Mouse (Mus musculus) heart, embryonic 10.5 days (tissue): ENCODE data around the gene Csrnp3. TPM values are rescaled to one million over a fixed set of nuclear protein-coding genes. Genes with fewer than 3 reads are reported as not detected.
"Not testable (repeated sequence)": the region's sequence is repeated elsewhere in the genome, so short reads cannot be mapped to it uniquely, and the experiment has no call there.

ENCODE experiments used
- DNase-seq: peaks from one replicate; pipeline ENCODE4 v3.0.0-alpha.2; 2017; ENCODE audit warnings: low spot score
- H3K27ac ChIP-seq: fragments of 300-500 bp; sonication (generic); 2 replicates; pipeline ENCODE4 v1.5.1; 2016; ENCODE audit warnings: mild to moderate bottlenecking
- H3K27me3 ChIP-seq: fragments of 300-500 bp; sonication (generic); 2 replicates; pipeline ENCODE4 v1.6.1; 2016; ENCODE audit warnings: mild to moderate bottlenecking; ENCODE audit not compliant: poor library complexity, insufficient read depth, severe bottlenecking
- H3K36me3 ChIP-seq: fragments of 300-500 bp; sonication (generic); 2 replicates; pipeline ENCODE4 v1.6.1; 2016; ENCODE audit warnings: mild to moderate bottlenecking, moderate library complexity
- H3K4me1 ChIP-seq: fragments of 300-500 bp; sonication (generic); 2 replicates; pipeline ENCODE4 v1.6.1; 2016; ENCODE audit warnings: mild to moderate bottlenecking
- H3K4me3 ChIP-seq: fragments of 300-500 bp; sonication (generic); 2 replicates; pipeline ENCODE4 v1.5.1; 2016; ENCODE audit warnings: mild to moderate bottlenecking, moderate library complexity
- H3K9me3 ChIP-seq: fragments of 300-500 bp; sonication (generic); 2 replicates; pipeline ENCODE4 v1.6.1; 2016; ENCODE audit warnings: mild to moderate bottlenecking, moderate library complexity
- WGBS: fragments of 180-500 bp; shearing (Covaris S2); methylation state at CpG from one replicate; pipeline ENCODE4 v1.1.7; 2016; 5-methylcytosine and 5-hydroxymethylcytosine counted together
- polyA plus RNA-seq: library from polyadenylated mRNA; unstranded; fragments of >200 nt; fragmentation: Nextera tagmentation; extraction: Ambion mirVana; gene quantifications from 2 replicates; pipeline ENCODE4 v1.2.1, GENCODE M21; 2016

The Csrnp3 gene
- polyA plus RNA-seq, 1 experiment from 2014 or later, result 2.2 TPM

- peak overlapping the region; percentile 58 for H3K4me3 ChIP-seq
- no peak for DNase-seq
- H3K36me3 ChIP-seq, result no peaks in the 10 kb centered on the region
- peak overlapping the region; percentile 69 for H3K27ac ChIP-seq
- H3K9me3 ChIP-seq, result no peaks in the 10 kb centered on the region
- no peaks in the 10 kb centered on the region for H3K27me3 ChIP-seq
- 2% methylated on average over 22 of the region's 22 CpGs for WGBS
- H3K4me1 ChIP-seq, result no peaks in the 10 kb centered on the region
Measured at GRCm38 (mm10) chr2:65846000-65846755, 611 bp downstream of the Csrnp3 start.

GRCm38 (mm10) chr2:65847463-65848110 lies 2.0 kb downstream of the Csrnp3 start:
- Histone ChIP-seq H3K27ac (no peak overlapping the region), H3K9me3 (no peaks in the 10 kb centered on the region), H3K27me3 (no peaks in the 10 kb centered on the region), H3K36me3 (no peaks in the 10 kb centered on the region), H3K4me1 (no peaks in the 10 kb centered on the region), H3K4me3 (no peak overlapping the region)
- no peak for DNase-seq
- 35% methylated on average over 7 of the region's 7 CpGs for WGBS

GRCm38 (mm10) chr2:65848706-65849105 lies 3.1 kb downstream of the Csrnp3 start:
- Histone ChIP-seq H3K4me3 (no peak overlapping the region), H3K4me1 (no peaks in the 10 kb centered on the region), H3K27ac (no peak overlapping the region), H3K36me3 (no peaks in the 10 kb centered on the region), H3K9me3 (no peaks in the 10 kb centered on the region), H3K27me3 (no peaks in the 10 kb centered on the region)
- 33% methylated on average over 8 of the region's 8 CpGs for WGBS
- DNase-seq, result no peak

- H3K36me3 ChIP-seq, DNase-seq, H3K9me3 ChIP-seq, H3K4me3 ChIP-seq, H3K4me1 ChIP-seq, H3K27ac ChIP-seq, H3K27me3 ChIP-seq: not testable (repeated sequence)
- WGBS, result 88% methylated on average over 3 of the region's 3 CpGs
Measured at GRCm38 (mm10) chr2:65850282-65850681, 4.7 kb downstream of the Csrnp3 start.

- 88% methylated on average over 5 of the region's 5 CpGs for WGBS
- no peaks in the 10 kb centered on the region for H3K9me3 ChIP-seq
- H3K27me3 ChIP-seq, result no peaks in the 10 kb centered on the region
- H3K36me3 ChIP-seq, result no peaks in the 10 kb centered on the region
- DNase-seq, result no peak
- 0 out of 2 replicates have a peak, but pooled peaks cover 5% of the 10 kb centered on the region for H3K4me1 ChIP-seq
- no peak overlapping the region for H3K27ac ChIP-seq
- H3K4me3 ChIP-seq, result no peak overlapping the region
Measured at GRCm38 (mm10) chr2:65856791-65857190, 11.2 kb downstream of the Csrnp3 start.

- Histone ChIP-seq H3K27me3 (no peaks in the 10 kb centered on the region), H3K4me3 (no peak overlapping the region), H3K4me1 (0 out of 2 replicates have a peak, but pooled peaks cover 5% of the 10 kb centered on the region), H3K27ac (no peak overlapping the region), H3K36me3 (no peaks in the 10 kb centered on the region), H3K9me3 (no peaks in the 10 kb centered on the region)
- WGBS, result 68% methylated on average over 18 of the region's 18 CpGs
- DNase-seq, result no peak
Measured at GRCm38 (mm10) chr2:65859767-65860727, 14.5 kb downstream of the Csrnp3 start.

- H3K9me3 ChIP-seq, result no peaks in the 10 kb centered on the region
- no peak for DNase-seq
- H3K4me1 ChIP-seq, result 0 out of 2 replicates have a peak, but pooled peaks cover 5% of the 10 kb centered on the region
- H3K4me3 ChIP-seq, result no peak overlapping the region
- H3K27ac ChIP-seq, result no peak overlapping the region
- no peaks in the 10 kb centered on the region for H3K27me3 ChIP-seq
- no peaks in the 10 kb centered on the region for H3K36me3 ChIP-seq
- 78% methylated on average over 12 of the region's 12 CpGs for WGBS
Measured at GRCm38 (mm10) chr2:65864778-65865339, 19.3 kb downstream of the Csrnp3 start.

- Histone ChIP-seq H3K4me1 (no peaks in the 10 kb centered on the region), H3K9me3 (no peaks in the 10 kb centered on the region), H3K27me3 (no peaks in the 10 kb centered on the region), H3K4me3 (no peak overlapping the region), H3K36me3 (no peaks in the 10 kb centered on the region), H3K27ac (no peak overlapping the region)
- no peak for DNase-seq
- 71% methylated on average over 12 of the region's 12 CpGs for WGBS
Measured at GRCm38 (mm10) chr2:65870919-65871582, 25.5 kb downstream of the Csrnp3 start.

- no peaks in the 10 kb centered on the region for H3K36me3 ChIP-seq
- H3K27me3 ChIP-seq, result no peaks in the 10 kb centered on the region
- H3K9me3 ChIP-seq, result no peaks in the 10 kb centered on the region
- no peak for DNase-seq
- no peak overlapping the region for H3K4me3 ChIP-seq
- 0 out of 2 replicates have a peak, but pooled peaks cover 2% of the 10 kb centered on the region for H3K4me1 ChIP-seq
- 83% methylated on average over 3 of the region's 3 CpGs for WGBS
- H3K27ac ChIP-seq, result no peak overlapping the region
Measured at GRCm38 (mm10) chr2:65891590-65891989, 46.0 kb downstream of the Csrnp3 start.

GRCm38 (mm10) chr2:65893241-65893640 lies 47.7 kb downstream of the Csrnp3 start:
- WGBS, result 36% methylated on average over 8 of the region's 8 CpGs
- Histone ChIP-seq H3K27ac (no peak overlapping the region), H3K36me3 (no peaks in the 10 kb centered on the region), H3K27me3 (no peaks in the 10 kb centered on the region), H3K9me3 (no peaks in the 10 kb centered on the region), H3K4me1 (0 out of 2 replicates have a peak, but pooled peaks cover 7% of the 10 kb centered on the region), H3K4me3 (no peak overlapping the region)
- no peak for DNase-seq

GRCm38 (mm10) chr2:65894299-65894698 lies 48.7 kb downstream of the Csrnp3 start:
- WGBS, result 56% methylated on average over 5 of the region's 5 CpGs
- H3K27me3 ChIP-seq, result no peaks in the 10 kb centered on the region
- no peaks in the 10 kb centered on the region for H3K9me3 ChIP-seq
- H3K4me1 ChIP-seq, result 0 out of 2 replicates have a peak, but pooled peaks cover 7% of the 10 kb centered on the region
- no peak for DNase-seq
- H3K27ac ChIP-seq, result no peak overlapping the region
- H3K4me3 ChIP-seq, result no peak overlapping the region
- no peaks in the 10 kb centered on the region for H3K36me3 ChIP-seq

GRCm38 (mm10) chr2:65896542-65896941 lies 51.0 kb downstream of the Csrnp3 start:
- DNase-seq, result no peak
- H3K9me3 ChIP-seq, result no peaks in the 10 kb centered on the region
- H3K27ac ChIP-seq, result no peak overlapping the region
- 0 out of 2 replicates have a peak, but pooled peaks cover 7% of the 10 kb centered on the region for H3K4me1 ChIP-seq
- no peaks in the 10 kb centered on the region for H3K27me3 ChIP-seq
- WGBS, result 35% methylated on average over 5 of the region's 5 CpGs
- no peaks in the 10 kb centered on the region for H3K36me3 ChIP-seq
- H3K4me3 ChIP-seq, result peak overlapping the region; percentile 6; the same call in 1 of the 2 replicates
